Mouse (Mus musculus) layer of hippocampus, postnatal 10 days (tissue): ENCODE results near the gene Wdr17. TPM values are rescaled to one million over a fixed set of nuclear protein-coding genes. Genes with fewer than 3 reads are reported as not detected.
A peak's percentile ranks its signal among the peaks of the same experiment; 100 is the strongest.
"Not testable (repeated sequence)": the region's sequence is repeated elsewhere in the genome, so short reads cannot be mapped to it uniquely, and the experiment has no call there.

Source experiments
- DNase-seq, 2 experiments: peaks; one replicate each; pipeline ENCODE4 v3.0.0; 2021; ENCODE audit warnings: low spot score in 2 of 2
- total RNA-seq, 2 experiments: library from RNA; stranded (reverse); gene quantifications; 2 replicates each; pipeline ENCODE4 v1.2.3; 2021

Gene Wdr17
- total RNA-seq, 2 experiments from 2014 or later = 27.6 to 28.6 TPM

DNA sequence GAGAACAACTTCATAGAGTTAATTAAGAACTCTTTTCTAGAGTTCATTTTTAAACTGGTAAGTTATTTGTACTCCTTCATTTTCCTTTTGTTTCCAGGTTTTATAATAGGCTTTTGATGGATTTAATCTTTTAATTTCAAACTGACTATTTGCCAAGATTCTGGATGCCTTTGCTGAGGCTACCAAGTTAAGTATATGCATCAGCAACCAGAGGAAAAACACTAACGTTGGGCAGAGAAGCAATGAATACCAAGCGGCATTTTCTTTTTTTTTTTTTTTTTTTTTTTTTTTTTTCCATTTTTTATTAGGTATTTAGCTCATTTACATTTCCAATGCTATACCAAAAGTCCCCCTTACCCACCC is 94.3 kb downstream of the Wdr17 start:
- DNase-seq = no peak

DNA sequence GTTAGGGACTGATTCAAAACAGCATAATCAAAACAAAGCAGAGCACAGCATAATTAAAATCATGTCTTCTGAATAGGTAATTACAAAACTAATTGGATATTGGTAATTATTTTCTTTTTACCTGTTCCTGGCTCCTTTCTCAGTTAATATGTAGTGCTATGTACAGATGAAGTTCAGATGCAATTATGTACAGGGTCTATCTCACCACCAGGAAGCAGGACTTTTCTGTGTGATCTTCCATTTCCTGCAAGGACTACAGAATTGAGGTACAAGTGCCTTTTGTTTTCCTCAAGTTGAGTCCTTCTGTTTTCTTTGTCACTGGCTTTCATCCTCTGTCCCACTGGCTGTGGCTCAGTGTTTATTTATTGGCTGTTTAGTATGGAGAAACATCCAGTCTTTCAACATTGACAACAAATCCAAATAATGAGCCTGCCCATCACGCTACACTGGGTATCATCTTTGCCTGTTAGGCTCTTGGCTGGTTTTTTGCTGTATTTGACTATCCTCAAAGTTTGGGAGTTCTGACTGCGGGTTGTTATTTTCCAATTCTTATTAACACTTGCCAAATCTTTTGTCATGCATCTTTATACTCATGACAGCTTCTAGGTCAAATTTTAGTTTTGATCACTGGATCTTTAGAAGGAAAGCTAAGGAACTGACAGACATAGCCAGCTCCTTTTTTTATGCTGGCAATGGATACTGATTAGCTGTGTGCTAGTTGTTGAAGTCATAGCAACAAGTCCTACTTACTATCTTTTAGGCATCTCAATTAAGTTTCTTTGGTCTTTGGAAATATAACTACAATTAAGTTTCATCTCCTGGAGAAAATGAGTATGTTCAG is 94.9 kb downstream of the Wdr17 start:
- peak in 1 of 2 experiments; percentile 16 for DNase-seq

DNA sequence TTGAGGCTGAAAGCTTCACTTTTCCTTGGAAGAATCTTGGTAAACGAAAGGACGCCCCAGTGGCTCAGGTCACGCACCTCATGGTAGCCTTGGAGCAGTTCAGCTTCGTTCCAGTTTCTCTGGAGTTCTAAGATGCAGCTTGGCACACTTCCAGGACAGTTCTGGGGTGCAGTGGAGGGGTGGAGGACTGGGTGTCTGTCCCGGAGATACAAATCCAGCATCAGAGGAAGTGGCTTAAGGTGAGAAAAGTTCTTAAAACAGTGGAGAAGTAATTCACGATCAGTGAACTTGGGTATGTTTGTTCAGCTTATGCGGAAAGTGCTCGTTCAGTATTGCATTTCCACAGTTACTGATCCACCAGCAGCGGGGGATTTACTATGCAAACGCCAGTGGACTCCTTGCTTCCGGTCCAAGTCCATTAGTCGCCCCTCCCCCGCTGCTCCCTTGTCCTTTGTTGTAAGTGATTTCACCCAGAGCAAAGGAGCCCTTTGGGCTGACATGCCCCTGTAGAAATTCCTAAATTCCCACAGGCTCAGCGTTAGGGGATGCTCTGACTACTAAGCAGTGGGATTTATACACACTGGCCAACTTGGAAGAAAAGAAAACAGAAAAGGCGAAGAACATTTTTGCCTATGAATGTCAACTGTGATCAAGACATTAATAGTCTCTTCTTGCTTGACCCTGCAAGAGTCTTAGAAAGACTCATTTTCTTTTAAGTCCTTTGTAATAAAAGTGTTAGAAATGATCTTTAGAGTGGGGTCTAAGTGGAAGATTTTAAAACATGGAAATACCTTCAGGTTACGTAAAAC is 106.6 kb downstream of the Wdr17 start:
- peak; percentile 72 to 79 for DNase-seq

DNA sequence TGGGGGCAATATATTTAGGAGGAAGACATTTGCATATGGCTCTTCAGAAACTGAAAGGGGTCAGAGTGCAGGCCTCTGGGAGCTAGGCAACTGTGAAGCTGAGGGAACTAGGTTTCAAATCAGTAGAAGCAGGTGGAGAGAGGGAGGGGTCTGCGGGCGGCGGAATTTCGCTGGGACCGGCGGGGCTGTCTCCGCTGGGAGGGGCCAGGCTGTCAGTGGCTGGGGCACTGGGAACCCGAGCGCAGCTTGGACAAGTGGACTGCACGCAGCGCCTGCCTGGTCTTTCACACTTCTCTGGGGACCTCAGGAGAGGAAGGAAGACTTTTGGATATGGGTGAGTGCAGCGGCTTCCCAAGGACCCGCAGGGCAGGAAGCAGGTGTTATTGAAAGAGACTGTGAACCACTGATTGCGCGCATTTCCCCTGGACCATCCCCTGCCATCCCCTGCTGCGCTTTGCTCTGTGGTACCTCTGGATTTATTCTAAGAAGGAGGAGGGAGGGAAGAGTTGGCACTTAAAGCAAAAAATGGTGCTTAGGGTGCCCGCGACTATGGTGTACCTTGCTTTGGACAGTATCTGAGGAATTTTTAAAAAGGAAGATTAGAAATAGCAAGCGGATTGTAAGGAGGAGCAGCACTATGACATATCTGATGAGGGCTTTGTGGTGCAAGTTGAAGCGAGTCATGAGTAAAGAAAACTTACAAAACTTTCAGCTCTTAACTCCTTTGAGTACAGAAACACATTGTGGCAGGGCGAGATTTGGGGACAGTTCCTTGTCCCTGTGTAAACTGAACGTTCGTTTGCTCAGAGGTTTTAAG is 107.5 kb downstream of the Wdr17 start:
- peak; percentile 40 to 58 for DNase-seq

DNA sequence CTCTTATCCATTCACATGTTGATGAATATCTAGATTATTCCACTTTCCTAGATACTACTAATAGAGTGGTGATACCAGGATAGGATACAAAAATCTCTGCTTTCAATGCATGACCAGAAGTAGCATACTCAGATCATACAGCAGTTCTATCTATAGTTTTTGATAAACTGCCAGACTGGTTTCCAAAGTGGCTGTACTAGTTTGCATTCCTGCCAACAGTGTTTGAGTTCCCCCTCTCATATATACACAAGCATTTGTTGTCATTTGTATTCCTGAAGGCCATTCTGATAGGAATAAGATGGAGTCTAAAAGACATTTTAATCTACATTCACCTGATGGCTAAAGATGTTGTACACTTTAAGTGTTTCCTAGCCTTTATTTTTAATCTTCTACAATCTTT is 110.0 kb downstream of the Wdr17 start:
- no peak for DNase-seq

DNA sequence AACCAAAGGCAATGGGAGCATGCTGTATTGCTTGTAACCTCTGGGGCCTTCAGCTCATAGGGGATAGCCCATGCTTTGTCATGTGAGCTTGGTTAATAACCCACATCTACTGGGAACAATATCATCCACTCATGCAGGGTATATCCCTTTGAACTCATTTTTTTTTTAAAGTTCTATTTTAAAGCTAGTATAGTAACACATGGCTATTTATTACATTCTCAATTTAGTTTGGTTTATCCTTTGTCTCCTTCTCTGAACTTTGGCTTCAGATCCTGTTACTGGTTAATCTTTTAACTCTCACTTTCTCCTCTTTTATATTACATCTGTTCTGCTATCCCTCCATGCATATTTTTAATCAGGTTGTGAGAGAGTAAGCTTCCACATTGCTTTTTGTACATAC is 110.7 kb downstream of the Wdr17 start:
- no peak for DNase-seq

DNA sequence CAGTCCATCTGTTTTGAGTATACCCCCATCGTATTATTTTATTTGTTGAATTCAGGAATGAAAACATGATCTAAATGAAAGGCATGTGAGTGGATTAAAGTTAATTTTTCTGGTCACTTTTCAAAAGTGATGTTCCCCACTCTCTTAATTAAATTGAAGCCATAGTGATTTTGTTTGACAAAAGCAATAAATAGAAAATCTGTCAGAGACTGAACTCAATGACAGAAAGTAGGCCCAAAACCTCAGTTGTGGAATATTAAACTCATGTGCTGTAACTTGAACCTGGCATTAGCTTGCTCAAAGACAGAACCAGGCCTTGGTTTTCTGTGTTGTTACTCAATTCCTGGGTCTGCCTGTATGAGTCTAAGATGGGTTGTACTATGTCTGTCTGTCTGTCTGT is 129.3 kb downstream of the Wdr17 start:
- DNase-seq = no peak

DNA sequence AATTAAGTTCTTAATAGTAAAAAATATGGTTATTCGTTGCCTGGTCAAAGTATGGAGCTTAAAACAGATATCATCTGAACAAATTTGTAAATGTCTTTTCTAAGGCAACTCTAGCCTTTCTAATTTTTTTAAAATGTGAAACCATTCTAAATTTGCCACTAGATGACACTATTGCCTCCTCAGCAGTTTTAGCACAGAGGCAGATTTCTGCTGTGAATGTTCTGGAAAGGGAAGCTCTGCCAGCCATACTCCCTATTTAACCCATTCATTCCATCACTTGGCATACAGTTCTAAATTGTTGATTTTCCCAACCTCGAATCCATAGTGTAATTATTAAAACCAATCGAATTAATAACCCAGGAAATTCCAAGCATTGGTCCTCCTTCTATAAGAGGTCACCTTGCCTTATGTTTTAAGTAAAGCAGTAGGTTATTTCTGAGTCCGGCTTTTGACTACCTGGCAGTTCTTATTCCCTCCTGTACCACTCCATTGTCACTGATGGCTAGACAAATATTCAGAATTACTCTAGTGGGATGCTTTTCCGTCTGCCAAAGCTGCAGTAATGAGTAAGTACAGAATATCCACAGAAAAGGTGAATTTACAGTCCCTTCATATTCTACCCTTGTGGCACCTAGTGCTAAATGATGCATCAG is 150.2 kb downstream of the Wdr17 start:
- DNase-seq = no peak

DNA sequence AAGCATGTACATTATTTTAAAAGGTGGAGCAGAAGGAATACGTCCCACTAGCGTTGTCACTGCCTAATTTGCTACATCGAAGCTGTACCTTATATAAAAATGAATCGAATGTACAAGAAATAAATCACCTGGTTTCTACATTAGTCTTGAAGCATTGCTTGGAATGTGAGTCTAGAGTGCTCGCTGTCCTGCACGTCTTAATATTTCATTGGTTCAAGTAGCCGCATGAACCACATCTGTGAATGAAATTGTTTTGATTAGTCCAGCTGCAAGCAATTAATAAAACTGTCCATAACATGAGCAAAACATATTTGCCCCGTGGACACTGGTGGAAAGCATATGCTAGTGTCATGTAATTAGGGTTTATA is 162.3 kb downstream of the Wdr17 start:
- DNase-seq = no peak

DNA sequence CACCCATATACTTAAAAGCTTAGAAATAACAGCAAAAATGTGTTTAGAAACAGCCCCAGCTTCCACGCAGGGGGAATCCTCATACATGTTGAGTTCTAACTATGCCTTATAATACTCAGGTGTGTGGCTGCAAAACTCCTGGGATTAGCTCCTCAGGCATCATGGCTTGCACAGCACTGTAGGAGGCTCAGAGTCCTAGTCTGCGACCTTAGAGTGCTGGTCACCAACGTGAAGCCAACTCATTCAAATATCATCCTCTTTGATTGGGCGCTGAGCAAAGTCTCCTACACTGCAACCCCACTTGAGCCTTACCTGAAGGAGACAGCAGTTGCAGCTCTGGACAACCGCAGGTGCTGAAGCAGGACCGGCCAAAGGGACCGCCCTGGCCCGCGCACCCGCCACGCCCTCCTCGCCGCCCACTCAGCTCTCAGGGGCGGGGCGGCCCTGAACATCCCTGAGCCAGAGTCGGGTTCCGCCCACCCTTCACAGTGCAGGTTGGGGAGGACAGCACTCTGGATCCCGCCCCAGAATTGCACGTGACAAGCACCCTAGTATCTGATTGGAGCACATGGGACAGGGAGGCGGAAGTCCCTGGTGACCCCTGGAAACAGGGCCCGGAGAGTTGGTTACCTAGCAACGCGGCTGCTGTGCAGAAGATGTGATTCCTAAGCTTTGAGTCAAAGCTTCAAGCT is 162.9 kb downstream of the Wdr17 start:
- peak; percentile 87 to 91 for DNase-seq

DNA sequence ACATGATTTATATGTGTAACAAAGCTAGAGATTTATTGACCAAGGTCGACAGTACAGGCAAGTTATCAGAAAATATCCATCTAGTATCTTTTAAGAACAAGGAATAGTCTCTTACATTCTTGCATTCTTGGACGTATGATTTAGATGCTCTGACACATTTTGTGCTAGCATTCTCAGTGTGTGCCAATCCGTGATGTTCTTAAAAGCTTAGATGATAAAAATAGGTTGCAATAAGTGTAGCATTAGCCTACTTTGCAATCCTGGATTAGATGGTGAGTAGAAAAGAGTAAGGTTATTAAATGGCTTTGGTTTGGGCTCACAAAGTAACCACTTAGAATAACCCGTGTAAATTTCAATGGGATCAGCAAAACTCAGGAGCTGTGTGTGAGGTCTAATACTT is 168.5 kb downstream of the Wdr17 start:
- no peak for DNase-seq

DNA sequence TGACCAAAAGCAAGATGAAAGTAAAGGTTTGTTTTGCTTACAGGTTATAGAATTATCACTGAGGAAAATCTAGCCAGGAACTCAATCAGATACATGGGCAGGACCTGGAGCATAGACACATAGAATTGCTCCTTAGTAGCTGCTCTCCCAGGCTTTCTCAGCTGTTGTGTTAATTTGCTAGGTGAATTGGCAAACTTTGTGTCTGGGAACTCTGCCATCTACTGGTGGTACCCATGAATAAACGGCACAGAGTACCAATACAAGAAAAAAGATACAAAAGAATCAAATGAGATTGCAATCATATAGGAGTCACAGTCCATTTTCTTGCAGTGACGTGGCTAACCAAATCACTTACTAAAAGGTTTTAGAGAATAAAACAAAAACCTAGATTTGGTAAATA is 181.2 kb downstream of the Wdr17 start:
- DNase-seq = peak in 1 of 2 experiments; percentile 23

DNA sequence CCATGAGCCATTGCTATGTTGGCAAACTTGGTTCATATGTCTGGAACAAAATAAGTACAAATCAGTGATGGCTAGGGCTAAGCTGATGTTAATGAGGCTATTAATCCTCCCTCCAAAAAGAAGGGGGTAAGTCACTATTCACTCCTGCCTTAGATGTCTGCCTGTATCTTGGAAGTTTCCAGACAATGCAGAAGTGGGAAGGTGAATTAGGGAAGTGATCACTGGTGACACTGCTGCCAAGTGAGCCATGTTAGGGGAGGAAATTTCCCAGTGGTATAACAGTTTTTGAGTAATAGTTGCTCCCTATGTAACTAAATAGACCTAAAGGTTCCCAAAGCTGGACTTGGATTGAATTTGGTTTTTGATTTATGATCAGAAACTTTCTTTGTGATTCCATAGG is 215.2 kb downstream of the Wdr17 start:
- DNase-seq = no peak

DNA sequence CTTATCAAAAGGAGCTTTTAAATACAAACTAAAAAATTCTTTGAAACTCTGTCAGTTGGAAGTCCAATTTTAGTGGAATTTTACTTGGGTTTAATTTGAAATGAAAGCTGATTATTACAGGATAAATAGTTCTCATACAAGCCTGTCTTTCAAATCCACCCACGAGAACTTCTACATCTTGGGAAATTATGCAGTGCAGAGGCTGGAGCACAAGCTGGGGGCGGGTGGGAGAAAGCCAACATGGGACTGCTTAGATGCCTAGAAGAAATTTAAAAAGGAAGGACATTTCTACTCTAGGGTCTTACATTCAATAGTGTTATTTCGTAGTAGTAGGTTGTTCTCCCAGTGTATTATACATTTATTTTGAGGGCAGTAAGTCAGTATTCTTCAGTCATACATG is 219.2 kb downstream of the Wdr17 start:
- no peak for DNase-seq

DNA sequence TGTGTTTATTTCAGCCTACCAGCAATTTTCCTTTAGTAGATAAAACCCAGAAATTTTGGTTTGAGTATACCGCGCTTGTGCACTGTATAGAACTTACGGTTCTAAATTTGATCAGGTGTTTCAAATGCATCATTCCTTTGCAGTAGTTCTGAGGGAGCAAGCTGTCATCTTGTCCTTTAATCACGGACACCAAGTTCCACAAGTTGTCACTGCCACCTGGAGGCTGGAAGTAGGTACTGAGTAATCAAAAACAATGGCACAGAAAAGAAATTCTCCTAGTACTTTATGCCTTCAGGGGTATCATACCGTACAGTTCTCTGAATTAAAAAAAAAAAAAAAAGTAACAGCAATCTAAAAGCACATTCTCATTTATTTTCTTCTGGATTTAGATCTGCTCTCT is 226.3 kb downstream of the Wdr17 start:
- peak; percentile 60 to 63 for DNase-seq

DNA sequence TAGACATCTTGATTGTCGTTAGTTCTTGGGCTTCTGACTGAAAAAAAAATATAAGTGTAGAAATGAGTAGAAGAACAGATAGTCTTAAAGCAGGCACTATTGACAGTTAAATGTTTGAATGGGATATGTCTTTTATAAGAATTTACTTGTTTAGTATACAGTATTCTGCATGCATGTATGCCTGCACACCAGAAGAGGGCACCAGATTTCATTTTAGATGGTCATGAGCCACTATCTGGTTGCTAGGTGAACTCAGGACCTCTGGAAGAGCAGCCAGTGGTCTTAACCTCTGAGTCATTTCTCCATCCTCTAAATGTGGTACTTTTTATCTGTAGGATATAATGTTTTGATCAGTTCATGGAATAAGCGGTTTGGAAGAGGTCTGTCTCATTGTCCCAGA is 227.3 kb downstream of the Wdr17 start:
- DNase-seq = no peak

DNA sequence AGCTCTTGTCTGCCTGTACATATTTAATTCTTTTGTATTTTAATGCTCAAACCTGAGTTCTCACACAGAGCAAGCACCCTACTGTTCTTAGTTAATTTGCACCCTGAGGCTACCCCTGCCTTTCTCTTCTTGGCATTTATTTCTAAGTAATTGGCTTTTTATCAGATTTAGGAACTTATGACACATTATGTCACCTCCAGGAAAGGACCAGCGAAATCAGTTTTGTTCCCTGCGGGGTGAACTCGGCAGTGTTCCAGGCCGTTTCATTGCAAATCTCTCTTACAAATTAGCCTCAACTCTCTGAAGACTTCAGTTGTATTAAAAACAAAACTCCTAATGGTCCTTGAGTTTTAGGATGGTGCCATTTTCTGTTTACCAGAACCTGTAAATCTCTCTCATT is 248.3 kb downstream of the Wdr17 start:
- no peak for DNase-seq

DNA sequence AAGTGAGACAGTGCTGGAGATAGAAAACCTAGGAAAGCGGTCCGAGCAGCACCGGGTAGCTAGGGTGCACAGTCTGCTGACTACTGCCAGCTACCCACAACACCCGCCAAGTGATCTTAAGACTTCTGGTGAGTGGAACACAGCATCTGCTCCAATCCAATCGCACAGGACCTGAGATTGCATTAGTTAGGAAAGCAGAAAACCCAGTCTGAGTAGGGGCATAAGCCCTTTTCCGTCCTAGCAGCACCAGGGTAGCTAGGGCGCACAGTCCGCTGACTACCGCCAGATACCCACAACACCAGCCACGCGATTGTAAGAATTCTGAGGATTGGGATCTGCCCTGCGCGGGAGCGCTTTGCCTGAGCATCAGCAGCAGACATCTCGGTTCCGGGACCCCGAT is 270.3 kb downstream of the Wdr17 start:
- not testable (repeated sequence) for DNase-seq

DNA sequence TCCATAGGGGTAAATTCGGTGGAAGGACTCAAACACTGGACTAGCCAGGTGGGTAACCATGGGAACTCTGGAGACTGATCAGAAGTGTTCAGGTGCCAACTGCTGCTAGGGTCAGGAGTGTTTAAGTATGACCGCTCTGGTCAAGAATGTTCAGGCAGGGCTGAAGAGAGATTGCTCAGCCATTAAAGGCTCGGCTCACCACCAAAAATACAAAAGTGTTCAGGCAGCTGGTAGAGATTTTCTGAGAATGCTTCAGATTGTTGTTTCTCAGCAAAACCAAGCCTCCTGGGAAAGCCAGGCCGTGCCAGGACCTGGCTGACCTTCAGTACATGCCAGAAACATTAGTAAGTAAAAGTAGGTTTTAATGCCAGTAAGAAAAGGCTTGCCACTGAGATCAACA is 276.7 kb downstream of the Wdr17 start:
- DNase-seq = no peak

DNA sequence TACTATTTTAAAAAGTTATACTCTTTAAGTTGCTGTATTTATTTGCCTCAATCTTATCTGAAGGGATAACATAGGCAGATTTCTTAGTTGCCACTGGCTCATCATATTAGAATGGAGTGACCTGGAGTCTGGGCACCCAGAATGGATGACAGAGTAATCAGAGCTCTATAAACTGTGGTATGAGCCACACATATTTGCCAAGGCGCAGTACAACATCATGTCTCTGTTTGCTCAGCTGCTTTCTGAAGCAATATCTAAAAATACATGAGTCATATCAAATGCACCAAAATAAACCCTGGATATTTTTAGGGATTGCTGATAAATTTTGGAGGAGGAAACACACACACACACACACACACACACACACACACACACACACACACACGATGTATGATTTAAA is 277.6 kb downstream of the Wdr17 start:
- DNase-seq = no peak

DNA sequence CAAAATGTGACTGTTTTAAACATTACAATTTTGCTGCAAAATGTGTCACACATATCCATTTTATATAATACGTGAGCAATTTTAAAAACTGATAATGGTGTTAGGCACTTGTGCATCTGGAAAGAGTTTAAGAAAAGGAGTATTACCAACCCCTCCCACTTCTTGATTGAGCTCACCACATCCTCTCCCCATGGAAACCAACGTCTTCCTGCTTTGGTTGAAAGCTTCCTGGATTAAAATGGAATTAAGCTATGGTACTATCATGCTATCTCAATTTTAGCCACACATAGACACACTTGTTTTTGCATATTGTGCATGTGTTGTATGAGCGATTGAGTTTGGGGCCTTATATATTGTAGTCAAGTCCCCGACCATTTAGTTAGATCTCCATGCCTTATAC is 283.5 kb downstream of the Wdr17 start:
- no peak for DNase-seq
